Mouse (Mus musculus) heart, adult 2 months (tissue): ENCODE results near the gene Abca4.

Experiments
- CTCF ChIP-seq: fragments of 200-600 bp; IDR thresholded peaks from 2 replicates; pipeline ENCODE4 v1.8.1; 2022; ENCODE audit warnings: antibody characterized with exemption, mild to moderate bottlenecking, moderate library complexity
- EP300 ChIP-seq: fragments of 200-500 bp; IDR thresholded peaks from 2 replicates; pipeline ENCODE4 v1.6.1; 2011; ENCODE audit warnings: low read depth, low read length, control low read depth; ENCODE audit not compliant: insufficient read depth
- POLR2A ChIP-seq: fragments of 200-500 bp; IDR thresholded peaks from 2 replicates; pipeline ENCODE4 v1.6.1; 2011; ENCODE audit warnings: mild to moderate bottlenecking, low read depth, low read length, control low read depth; ENCODE audit not compliant: insufficient read depth

DNA sequence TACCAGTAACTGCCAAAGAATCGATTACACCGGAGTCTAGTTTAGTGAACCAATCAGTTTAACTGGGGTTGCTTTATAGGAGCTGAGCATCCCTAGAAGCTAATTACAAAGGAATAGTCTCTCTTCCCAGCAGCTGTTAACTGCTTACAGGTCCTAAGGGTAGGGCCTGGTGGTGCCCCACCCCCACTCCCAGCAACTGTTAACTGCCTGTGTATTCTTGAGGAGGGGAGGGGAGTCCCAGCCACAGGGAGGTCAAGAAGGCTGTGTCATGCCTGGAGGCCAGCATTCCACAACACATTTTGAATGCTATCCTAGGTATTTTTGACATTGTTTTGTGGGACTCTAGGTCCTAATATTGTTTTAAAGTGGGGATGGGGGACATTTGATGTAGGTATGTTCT is 44.3 kb upstream of the Abca4 start:
- TF ChIP-seq CTCF = no peak
- no peak for TF ChIP-seq POLR2A
- TF ChIP-seq EP300 = no peak
